Mouse (Mus musculus) ES-Bruce4 (cell line): ENCODE data around the gene Gabbr1. TPM values are rescaled to one million over a fixed set of nuclear protein-coding genes. Genes with fewer than 3 reads are reported as not detected.

Experiments
- H3K27ac ChIP-seq: 2 replicates; pipeline ENCODE4 v1.5.1; 2012; ENCODE audit warnings: low read length, inconsistent platforms; ENCODE audit not compliant: insufficient read depth
- H3K27me3 ChIP-seq: 2 replicates; pipeline ENCODE4 v1.6.1; 2012; ENCODE audit warnings: mild to moderate bottlenecking, low read length, inconsistent platforms; ENCODE audit not compliant: control insufficient read depth, poor library complexity, insufficient read depth, severe bottlenecking
- H3K36me3 ChIP-seq: 2 replicates; pipeline ENCODE4 v1.6.1; 2012; ENCODE audit warnings: inconsistent platforms, mild to moderate bottlenecking, low read length, moderate library complexity; ENCODE audit not compliant: control insufficient read depth, poor library complexity, insufficient read depth, severe bottlenecking
- H3K4me1 ChIP-seq: one replicate; pipeline ENCODE4 v1.8.1; 2011; ENCODE audit warnings: low read length; ENCODE audit not compliant: control insufficient read depth, insufficient read depth
- H3K4me3 ChIP-seq: 2 replicates; pipeline ENCODE4 v1.5.1; 2011; ENCODE audit warnings: low read depth, mild to moderate bottlenecking, low read length
- H3K9ac ChIP-seq: 2 replicates; pipeline ENCODE4 v1.6.1; 2012; ENCODE audit warnings: low read depth, mild to moderate bottlenecking, inconsistent platforms; ENCODE audit not compliant: poor library complexity, severe bottlenecking
- H3K9me3 ChIP-seq: replicated peaks from 2 replicates; pipeline ENCODE4 v1.6.1; 2012; ENCODE audit warnings: mild to moderate bottlenecking, low read length, inconsistent platforms; ENCODE audit not compliant: control insufficient read depth, poor library complexity, insufficient read depth, severe bottlenecking
- CTCF ChIP-seq: IDR thresholded peaks from one replicate; pipeline ENCODE4 v1.8.1; 2011; ENCODE audit warnings: low read depth, low read length
- EP300 ChIP-seq: IDR thresholded peaks from 2 replicates; pipeline ENCODE4 v1.6.1; 2011; ENCODE audit warnings: low read depth, low read length; ENCODE audit not compliant: insufficient read depth
- POLR2A ChIP-seq: IDR thresholded peaks from one replicate; pipeline ENCODE4 v1.8.1; 2011; ENCODE audit warnings: low read length; ENCODE audit not compliant: insufficient read depth
- polyA plus RNA-seq: library from polyadenylated mRNA; stranded (reverse); fragments of >200 nt; gene quantifications from 2 replicates; pipeline ENCODE4 v1.2.4, GENCODE M21; 2011; ENCODE audit warnings: low read depth; ENCODE audit not compliant: missing spikeins, insufficient read depth, insufficient read length

Gabbr1 gene
- polyA plus RNA-seq, 1 experiment: 163 TPM

DNA sequence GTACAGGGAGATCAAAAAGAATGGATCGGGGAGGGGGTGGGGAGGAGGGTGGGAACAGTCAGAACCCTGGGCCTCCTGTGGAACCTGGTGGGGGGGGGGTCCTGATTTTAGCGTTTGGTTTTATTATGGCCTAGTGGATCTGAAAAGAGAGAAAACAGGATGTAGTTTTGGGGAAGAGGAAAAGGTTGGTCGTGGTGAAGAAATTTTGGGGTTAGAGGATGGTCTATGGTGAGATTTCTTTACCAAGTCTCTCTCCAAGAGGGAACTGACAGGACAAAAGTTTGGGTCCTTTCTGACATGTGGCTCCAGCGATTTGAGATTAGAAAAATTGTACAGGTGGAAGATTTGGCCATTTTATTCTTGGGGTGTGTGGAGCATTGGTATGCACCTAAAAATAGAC lies 6.0 kb downstream of the Gabbr1 start:
- TF ChIP-seq POLR2A (no peak), EP300 (no peak), CTCF (no peak)
- Histone ChIP-seq H3K4me1 (peaks cover 3% of the 10 kb centered on the region), H3K27ac (no peak overlapping the region), H3K9ac (peak overlapping the region; percentile 97; the same call in 1 of the 2 replicates), H3K36me3 (peaks cover 60% of the 10 kb centered on the region), H3K4me3 (peak overlapping the region; percentile 92; the same call in 1 of the 2 replicates), H3K27me3 (no peaks in the 10 kb centered on the region), H3K9me3 (no peaks in the 10 kb centered on the region)

- Histone ChIP-seq H3K9me3 (no peaks in the 10 kb centered on the region), H3K27ac (no peak overlapping the region), H3K9ac (no peak overlapping the region), H3K36me3 (peaks cover 89% of the 10 kb centered on the region), H3K27me3 (no peaks in the 10 kb centered on the region), H3K4me1 (peaks cover 3% of the 10 kb centered on the region), H3K4me3 (no peak overlapping the region)
- TF ChIP-seq CTCF: no peak
- no peak for TF ChIP-seq EP300
- TF ChIP-seq POLR2A: no peak
These were observed 11.2 kb downstream of the Gabbr1 start for GRCm38 (mm10) chr17:37056957-37057356.

DNA sequence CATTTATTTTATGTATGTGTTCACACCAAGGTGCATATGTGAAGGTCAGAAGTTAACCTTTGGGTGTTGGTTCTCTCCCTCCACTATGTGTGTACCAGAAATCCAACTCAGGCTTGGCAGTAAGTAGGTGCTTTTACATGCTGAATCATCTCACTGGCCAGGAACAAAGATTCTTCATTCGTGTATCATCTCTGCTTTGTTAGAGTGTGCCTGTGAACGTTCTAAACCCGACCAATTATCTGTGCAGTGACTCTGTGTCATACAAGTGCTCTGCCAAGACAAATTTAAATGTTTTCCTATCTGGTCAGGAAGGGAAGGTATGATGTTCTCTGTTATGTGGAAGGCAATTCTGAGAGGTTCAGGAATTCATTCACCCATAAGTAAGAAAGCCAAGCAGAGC lies 15.7 kb downstream of the Gabbr1 start:
- no peak for TF ChIP-seq POLR2A
- no peak for TF ChIP-seq EP300
- TF ChIP-seq CTCF: no peak
- peaks cover 5% of the 10 kb centered on the region for H3K4me1 ChIP-seq
- no peak overlapping the region for H3K27ac ChIP-seq
- no peak overlapping the region for H3K9ac ChIP-seq
- H3K9me3 ChIP-seq: no peaks in the 10 kb centered on the region
- no peaks in the 10 kb centered on the region for H3K27me3 ChIP-seq
- peaks cover 91% of the 10 kb centered on the region for H3K36me3 ChIP-seq
- no peak overlapping the region for H3K4me3 ChIP-seq

GRCm38 (mm10) chr17:37062101-37062641 lies 16.4 kb downstream of the Gabbr1 start:
- peaks cover 92% of the 10 kb centered on the region for H3K36me3 ChIP-seq
- H3K27me3 ChIP-seq: no peaks in the 10 kb centered on the region
- H3K4me1 ChIP-seq: peaks cover 7% of the 10 kb centered on the region
- no peak overlapping the region for H3K9ac ChIP-seq
- H3K9me3 ChIP-seq: no peaks in the 10 kb centered on the region
- no peak for TF ChIP-seq EP300
- no peak for TF ChIP-seq POLR2A
- no peak for TF ChIP-seq CTCF
- H3K27ac ChIP-seq: peak overlapping the region; percentile 25; the same call in 1 of the 2 replicates
- H3K4me3 ChIP-seq: no peak overlapping the region

- Histone ChIP-seq H3K4me1 (peaks cover 7% of the 10 kb centered on the region), H3K9me3 (no peaks in the 10 kb centered on the region), H3K27me3 (no peaks in the 10 kb centered on the region), H3K36me3 (peaks cover 97% of the 10 kb centered on the region), H3K9ac (no peak overlapping the region), H3K27ac (peak overlapping the region; percentile 50), H3K4me3 (no peak overlapping the region)
- TF ChIP-seq POLR2A (no peak), CTCF (no peak)
These were observed 17.3 kb downstream of the Gabbr1 start for GRCm38 (mm10) chr17:37063063-37063462.

DNA sequence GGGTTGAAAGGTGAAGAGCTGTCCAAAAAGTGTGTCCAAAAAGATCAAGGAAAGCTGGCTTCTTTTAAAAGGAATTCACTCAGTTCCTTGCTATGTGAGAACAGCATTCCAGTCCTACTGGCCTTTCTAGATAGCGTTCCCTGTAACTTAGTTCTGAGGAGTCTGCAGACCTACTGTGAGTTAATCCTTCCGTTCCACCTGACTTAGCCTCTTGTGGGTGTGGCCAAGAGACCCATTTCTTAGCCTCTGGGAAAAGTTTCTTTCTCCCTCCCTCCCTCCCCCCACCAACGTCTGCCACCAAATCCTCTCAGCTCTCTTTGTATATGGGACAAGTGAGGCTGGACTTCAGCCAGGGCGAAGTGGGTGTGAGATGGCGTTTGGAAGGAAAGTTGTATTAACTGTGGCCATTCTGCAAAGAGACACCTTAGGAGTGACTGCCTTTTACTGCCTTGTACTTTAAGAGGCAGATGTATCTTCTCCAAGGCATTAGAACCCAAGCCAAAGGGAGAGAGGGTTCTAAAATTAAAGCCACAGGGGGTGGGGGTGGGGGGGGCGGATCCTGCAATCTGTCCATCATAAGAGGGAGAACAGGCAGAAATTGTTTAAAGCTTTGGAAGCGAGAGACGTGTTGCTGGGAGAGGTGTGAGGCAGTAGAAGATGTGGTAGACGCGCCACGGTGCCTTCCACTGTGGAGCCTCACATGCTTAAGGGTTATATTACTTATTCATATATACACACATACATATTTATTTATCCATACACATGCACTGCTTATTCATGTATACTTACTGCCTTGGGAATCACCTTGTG lies 18.1 kb downstream of the Gabbr1 start:
- H3K9me3 ChIP-seq: no peaks in the 10 kb centered on the region
- peaks cover 96% of the 10 kb centered on the region for H3K36me3 ChIP-seq
- H3K27me3 ChIP-seq: no peaks in the 10 kb centered on the region
- no peak overlapping the region for H3K4me3 ChIP-seq
- TF ChIP-seq CTCF (no peak), EP300 (no peak), POLR2A (no peak)
- no peak overlapping the region for H3K27ac ChIP-seq
- H3K4me1 ChIP-seq: peaks cover 13% of the 10 kb centered on the region
- no peak overlapping the region for H3K9ac ChIP-seq
